Mouse (Mus musculus): ENCODE results near the gene Cadps.

Cadps gene

GRCm38 (mm10) chr14:12529961-12530542 is 292.8 kb downstream of the Cadps start:
- no peak for DNase-seq (ENCODE audit: low read depth in 1 of 2, low spot score in 2 of 2)

DNA sequence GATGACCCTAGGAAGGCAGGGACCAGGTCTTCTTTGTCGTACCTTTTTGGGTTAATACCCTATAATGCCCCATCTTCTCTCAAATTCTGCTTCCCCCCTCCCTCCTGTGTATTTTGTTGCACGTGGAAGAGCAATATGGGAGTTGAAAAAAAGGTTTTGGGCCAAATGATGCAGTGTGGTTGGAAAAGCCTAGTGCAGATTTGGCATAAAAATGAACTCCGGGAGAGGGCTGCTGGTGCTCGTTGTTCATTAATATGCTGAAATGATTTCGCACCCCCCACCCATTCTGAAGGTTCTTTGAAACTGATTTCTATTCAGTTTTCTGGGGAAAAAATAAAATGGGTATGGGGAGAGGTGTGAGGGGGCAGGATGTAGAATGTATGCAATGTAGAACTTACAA is 295.6 kb downstream of the Cadps start:
- no peak for DNase-seq (ENCODE audit: low read depth in 1 of 2, low spot score in 2 of 2)

GRCm38 (mm10) chr14:12507018-12507417 is 315.9 kb downstream of the Cadps start:
- DNase-seq (ENCODE audit: low read depth in 1 of 2, low spot score in 2 of 2), result no peak

GRCm38 (mm10) chr14:12504191-12504947 is 318.5 kb downstream of the Cadps start:
- no peak for DNase-seq (ENCODE audit: low read depth in 1 of 2, low spot score in 2 of 2)

GRCm38 (mm10) chr14:12462206-12462605 is 360.7 kb downstream of the Cadps start:
- no peak for DNase-seq (ENCODE audit: low read depth in 1 of 2, low spot score in 2 of 2)

DNA sequence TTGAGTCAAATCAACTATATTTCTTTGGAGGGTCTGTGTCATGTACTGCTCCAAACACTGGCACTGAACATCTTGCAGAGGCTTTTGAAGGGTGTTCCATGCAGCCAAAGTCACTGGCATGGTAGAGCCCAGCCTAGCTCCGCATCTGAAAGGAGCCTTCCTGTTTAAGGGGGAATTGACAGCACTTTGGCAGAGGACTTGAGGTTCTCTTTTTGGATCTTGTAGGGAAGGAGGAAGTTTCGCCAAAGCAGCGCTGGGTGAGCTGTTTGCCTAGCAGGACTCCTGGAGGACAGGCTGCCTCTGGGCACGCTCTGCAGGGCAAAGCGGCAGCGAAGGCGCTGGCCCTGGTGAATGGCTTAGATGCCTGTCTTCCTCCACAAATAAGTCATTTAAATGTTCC is 363.2 kb downstream of the Cadps start:
- no peak for DNase-seq (ENCODE audit: low read depth in 1 of 2, low spot score in 2 of 2)

DNA sequence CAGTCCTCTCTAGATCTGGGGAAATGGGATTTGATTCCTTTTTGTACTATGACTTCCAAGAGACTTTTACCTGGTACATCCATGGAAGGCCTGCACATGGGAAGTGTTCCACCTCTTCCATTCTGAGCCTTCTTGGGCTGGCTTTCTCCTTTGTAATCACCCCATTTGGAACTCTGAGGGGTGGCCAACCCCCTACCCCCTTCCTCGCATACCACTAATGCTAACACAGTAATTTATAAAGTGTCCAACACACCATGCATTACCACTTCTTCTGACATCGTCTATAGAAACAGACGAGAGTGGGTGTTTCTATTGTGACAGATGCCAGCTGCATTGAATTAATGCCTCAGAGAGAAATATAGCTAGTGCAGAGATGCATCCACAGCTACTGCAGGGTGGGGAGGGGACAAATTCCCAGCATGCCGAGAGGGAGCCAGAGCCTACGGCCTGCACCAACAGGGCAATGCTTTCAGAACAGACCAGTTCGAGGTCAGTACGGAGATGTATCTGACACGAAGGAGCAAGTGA is 367.8 kb downstream of the Cadps start:
- DNase-seq (ENCODE audit: low read depth in 1 of 2, low spot score in 2 of 2), result no peak

GRCm38 (mm10) chr14:12450807-12451206 is 372.1 kb downstream of the Cadps start:
- DNase-seq (ENCODE audit: low read depth in 1 of 2, low spot score in 2 of 2), result no peak

- no peak for DNase-seq (ENCODE audit: low read depth in 1 of 2, low spot score in 2 of 2)
Measured at GRCm38 (mm10) chr14:12448883-12449282, 374.0 kb downstream of the Cadps start.

DNA sequence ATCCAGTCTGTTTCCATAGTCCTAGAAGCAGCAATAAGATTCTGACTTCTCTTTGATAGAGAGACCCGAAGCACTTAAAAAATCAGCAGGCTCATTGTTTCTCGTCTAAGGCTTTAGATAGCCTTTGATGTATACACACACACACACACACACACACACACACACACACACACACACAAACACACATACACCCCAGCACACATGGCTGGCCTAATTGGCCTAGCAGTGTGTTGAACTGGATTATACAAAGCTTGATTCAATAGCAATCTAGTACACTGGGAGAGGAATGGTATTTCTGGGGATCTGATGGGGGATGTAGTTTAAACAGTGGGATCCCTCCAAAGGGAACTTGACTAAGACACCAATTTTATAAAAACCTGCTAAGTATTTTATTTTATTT is 381.9 kb downstream of the Cadps start:
- no peak for DNase-seq (ENCODE audit: low read depth in 1 of 2, low spot score in 2 of 2)

- no peak for DNase-seq (ENCODE audit: low read depth in 1 of 2, low spot score in 2 of 2)
Measured at GRCm38 (mm10) chr14:12437976-12438375, 384.9 kb downstream of the Cadps start.

DNA sequence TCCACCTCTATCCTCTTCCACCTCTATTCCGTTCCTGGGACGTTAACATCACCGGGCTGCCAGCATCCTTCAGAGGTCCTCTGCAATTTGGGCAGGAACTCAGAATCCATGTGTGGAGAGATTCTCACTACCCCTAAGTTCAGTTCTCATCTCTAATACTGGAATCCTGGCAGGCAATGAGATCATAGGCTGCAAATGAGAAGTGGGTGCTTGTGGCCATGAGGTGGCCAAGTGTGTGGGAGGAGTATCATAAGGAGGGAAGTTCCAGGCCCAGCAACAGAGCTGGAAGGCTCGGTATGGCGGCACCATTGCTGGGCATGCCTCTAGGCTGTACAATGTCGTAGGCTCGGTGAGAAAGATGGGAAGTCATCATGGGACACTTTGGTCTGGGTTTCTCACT is 385.5 kb downstream of the Cadps start:
- no peak for DNase-seq (ENCODE audit: low read depth in 1 of 2, low spot score in 2 of 2)

DNA sequence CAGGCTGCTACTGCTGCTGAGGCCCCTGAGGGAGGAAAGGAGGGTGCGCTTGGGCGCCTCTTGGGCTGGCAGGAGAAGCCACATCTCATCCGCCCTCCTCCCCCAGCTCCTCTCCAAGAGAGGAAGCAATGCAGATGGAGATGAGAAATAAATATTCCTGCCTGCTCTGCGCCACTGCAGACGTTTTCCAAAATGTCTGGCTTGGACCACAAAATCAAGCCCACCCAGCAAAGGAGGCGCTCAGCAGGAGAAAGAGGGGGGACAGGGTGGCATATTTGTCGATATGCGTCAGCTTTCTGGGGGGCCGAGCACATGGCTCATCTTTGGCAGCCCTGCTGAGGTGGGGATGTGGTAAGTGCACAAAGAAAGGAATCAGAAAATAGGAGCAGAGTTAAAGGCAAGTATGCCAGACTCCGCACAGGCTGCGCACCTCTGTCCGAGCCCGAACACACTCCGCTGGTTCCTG is 385.9 kb downstream of the Cadps start:
- DNase-seq (ENCODE audit: low read depth in 1 of 2, low spot score in 2 of 2), result no peak

DNA sequence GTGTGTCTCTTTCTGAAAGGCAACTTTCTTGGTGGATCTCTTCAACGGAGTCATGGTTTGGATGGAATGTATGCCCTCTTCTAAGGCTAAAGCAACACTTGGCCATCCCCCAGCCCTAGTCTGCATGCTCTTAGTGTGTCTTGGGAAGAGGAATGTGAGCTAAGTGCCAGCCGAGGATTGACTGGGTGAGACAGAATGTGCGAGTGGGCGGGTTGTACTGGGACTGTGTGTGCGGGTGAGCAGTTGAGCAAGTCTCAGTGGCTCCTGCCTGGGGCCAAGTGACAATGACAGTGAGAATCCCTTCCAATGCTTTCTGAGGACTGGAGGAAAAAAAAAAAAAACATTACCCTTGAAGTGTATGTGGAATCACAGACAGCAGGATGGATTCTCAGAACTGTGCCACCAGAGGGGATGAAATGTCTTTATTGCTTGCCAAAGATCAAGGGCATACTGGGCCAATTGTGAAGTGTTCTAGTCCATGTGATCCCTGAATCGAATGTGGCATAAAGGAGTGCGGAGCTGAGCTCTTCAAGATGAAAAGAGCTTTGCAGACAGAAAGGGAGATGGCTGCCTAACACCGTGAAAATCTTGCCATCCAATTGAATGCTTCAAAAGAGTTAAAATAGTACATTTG is 394.7 kb downstream of the Cadps start:
- DNase-seq (ENCODE audit: low read depth in 1 of 2, low spot score in 2 of 2), result no peak

- DNase-seq (ENCODE audit: low read depth in 1 of 2, low spot score in 2 of 2), result no peak
Measured at GRCm38 (mm10) chr14:12425311-12425710, 397.6 kb downstream of the Cadps start.

DNA sequence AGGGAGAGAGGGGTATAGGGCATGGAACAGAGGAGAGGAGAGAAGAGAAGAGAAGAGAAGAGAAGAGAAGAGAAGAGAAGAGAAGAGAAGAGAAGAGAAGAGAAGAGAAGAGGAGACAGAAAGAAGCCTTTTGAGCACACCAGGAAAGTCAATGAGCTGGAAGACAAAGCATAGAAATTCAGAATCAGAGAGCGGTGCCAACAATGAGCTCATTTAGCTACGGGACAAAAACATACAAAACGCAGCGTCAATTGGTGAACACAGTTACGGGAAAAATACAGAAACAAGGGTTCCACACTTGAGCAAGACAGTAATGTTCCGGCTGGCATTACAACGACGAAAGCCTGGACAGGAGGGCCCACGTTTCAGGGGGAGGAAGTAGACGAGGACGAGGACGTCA is 412.6 kb downstream of the Cadps start:
- no peak for DNase-seq (ENCODE audit: low read depth in 1 of 2, low spot score in 2 of 2)

- no peak for DNase-seq (ENCODE audit: low read depth in 1 of 2, low spot score in 2 of 2)
Measured at GRCm38 (mm10) chr14:12409811-12410210, 413.1 kb downstream of the Cadps start.

DNA sequence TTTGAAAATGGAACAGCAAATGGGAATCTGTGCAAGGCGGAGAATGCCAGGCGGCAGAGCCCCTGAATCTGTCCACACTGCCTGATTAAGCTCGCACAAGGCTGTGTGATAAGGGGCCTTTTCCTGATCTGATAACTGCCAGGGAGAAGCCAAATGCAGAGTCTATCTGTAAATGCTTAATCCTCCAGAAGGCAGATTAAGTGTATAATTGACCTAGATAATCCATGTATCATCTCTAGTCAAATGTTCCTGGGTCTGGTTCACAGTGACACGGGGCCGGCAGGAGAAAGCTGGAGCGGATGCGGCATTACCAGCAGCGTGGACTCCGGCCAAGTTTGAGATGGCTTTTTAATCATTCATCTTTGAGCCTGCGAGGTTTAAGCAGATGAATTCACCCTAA is 416.3 kb downstream of the Cadps start:
- DNase-seq (ENCODE audit: low read depth in 1 of 2, low spot score in 2 of 2), result no peak

GRCm38 (mm10) chr14:12405201-12405600 is 417.7 kb downstream of the Cadps start:
- DNase-seq (ENCODE audit: low read depth in 1 of 2, low spot score in 2 of 2), result no peak

DNA sequence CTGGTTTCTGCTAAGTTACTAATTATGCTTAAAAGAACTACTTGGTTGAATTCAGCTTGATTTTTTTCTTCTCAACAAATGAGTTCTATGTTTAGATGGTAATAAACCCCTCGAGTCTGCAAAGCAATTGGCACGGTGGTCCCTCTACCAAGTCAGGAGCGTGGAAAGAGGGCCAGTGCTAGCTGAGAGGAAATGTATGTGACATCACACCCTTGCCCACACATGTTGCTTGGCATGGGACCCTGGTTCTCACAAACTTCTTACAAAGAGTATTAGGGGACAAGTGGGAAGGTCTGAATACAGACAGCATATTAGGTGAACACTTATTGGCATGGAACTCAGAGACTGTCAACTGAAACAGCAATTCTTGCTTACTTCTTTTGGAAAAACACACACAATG is 418.2 kb downstream of the Cadps start:
- no peak for DNase-seq (ENCODE audit: low read depth in 1 of 2, low spot score in 2 of 2)

DNA sequence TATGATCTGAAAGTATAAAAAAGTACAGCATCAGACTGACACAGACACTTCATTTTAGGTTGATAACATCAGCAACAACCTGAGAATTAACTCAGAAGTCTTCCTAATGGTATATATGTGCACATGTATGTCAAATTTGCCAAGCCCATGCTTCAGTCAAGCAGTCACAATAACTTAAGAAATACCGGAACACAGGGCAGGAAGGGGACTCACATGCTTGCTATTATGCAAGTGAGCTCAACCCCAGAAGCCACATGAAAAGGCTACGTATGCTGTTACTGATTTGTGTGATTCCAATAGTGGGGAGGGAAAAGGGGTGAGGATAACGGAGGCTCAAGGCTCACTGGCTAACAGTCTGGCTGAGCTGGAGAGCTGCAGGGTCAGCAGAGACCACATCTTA is 418.8 kb downstream of the Cadps start:
- no peak for DNase-seq (ENCODE audit: low read depth in 1 of 2, low spot score in 2 of 2)

DNA sequence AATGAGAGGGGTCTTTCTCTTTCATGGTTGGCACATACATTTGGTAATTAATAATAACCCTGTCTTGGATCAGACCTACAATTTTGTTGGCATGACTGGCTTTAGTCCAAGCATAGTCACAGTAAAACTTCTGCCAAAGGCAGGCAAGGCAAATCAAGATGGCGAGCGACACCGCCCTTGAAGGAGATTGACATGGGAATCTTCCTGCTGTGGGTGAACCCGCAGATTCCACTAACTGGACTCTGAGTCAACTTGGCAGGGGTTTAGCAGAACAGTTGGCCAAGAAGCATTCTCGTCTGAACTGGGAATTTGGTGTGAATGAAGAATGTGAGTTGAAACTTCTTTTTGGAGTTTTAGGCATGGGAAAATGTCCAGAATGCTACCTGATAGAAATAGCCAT is 422.8 kb downstream of the Cadps start:
- DNase-seq (ENCODE audit: low read depth in 1 of 2, low spot score in 2 of 2), result no peak
